14 mouse cellular contexts compared by ENCODE assay signal in the genomic region with DNA sequence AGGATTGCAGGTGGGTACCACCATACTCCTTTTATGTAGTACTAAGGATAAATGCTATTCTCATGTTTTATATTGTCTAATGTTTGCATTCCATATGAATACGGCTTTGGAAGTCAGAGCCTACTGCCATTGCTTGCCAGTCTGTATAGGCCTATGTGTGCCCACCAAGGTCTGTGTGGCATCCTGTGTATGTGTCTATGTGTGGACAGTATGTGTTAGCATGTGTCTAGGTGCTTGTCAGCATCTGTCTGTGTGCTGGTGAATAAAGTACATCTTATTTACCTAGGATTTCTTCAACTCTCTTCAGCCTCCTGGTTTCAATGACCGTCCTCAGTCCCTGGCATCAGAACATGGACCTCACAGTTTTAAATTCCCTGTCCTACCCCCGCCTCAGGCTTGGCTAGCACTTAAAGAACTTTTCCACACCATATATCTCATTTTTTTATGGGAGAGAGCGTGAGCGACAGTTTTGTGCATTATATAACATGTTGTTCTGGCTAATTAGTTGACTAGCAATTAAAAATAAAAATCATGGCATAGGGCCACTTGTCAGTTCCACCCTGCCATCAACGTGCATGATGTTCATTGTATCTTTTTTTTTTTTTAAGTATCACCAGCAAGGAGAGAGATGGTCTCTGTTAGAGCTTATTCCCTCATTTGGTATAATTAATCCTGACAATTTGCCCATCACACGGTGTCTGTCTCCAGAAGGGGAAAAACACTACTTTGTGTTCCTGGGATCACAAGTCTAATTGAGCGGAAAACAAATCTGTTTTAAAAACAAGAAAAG.
"Had no signal": no experiment of that assay in that cellular context is flagged by ENCODE, and none has a peak within 500 bp of the region (broad histone marks: within the 10 kb centered on the region; RNA-seq: fewer than 3 reads in every experiment).

No protein-coding gene starts in this region.

- H3K4me1 ChIP-seq: lung, embryonic 15.5 days; midbrain, embryonic 15.5 days; neural tube, embryonic 12.5 days had no signal

- ATAC-seq: liver, postnatal 0 days; midbrain, embryonic 15.5 days had no signal

- DNase-seq: kidney, adult 11 months; kidney, adult 9 months; kidney, postnatal 36 days; liver, postnatal 0 days; lung, postnatal 14 days; right cerebral cortex, postnatal 25 days; thymus, postnatal 36 days had no signal

- H3K9ac ChIP-seq: limb, embryonic 15.5 days; liver, embryonic 13.5 days; liver, postnatal 0 days; lung, embryonic 15.5 days; midbrain, embryonic 15.5 days; neural tube, embryonic 12.5 days had no signal

- H3K4me2 ChIP-seq: limb, embryonic 15.5 days; lung, embryonic 15.5 days; midbrain, embryonic 15.5 days; neural tube, embryonic 12.5 days had no signal

- H3K4me3 ChIP-seq: limb, embryonic 15.5 days; liver, embryonic 13.5 days; lung, embryonic 15.5 days; midbrain, embryonic 15.5 days; neural tube, embryonic 12.5 days had no signal

- H3K27ac ChIP-seq: kidney, postnatal 0 days; limb, embryonic 15.5 days; liver, embryonic 13.5 days; lung, embryonic 15.5 days; macrophage; midbrain, embryonic 15.5 days; neural tube, embryonic 12.5 days had no signal

- H3K27me3 ChIP-seq: limb, embryonic 15.5 days; liver, embryonic 13.5 days; lung, embryonic 15.5 days; midbrain, embryonic 15.5 days; neural tube, embryonic 12.5 days had no signal

- H3K9me3 ChIP-seq: limb, embryonic 15.5 days; liver, embryonic 13.5 days; lung, embryonic 15.5 days; midbrain, embryonic 15.5 days; neural tube, embryonic 12.5 days had no signal

- H3K36me3 ChIP-seq: limb, embryonic 15.5 days; liver, embryonic 13.5 days; lung, embryonic 15.5 days; midbrain, embryonic 15.5 days; neural tube, embryonic 12.5 days had no signal
